Mouse (Mus musculus): ENCODE results near the gene Olfr522. TPM values are rescaled to one million over a fixed set of nuclear protein-coding genes. Genes with fewer than 3 reads are reported as not detected.

Olfr522 gene
- total and polyA plus RNA-seq, 2 experiments from 2014 or later = not detected

DNA sequence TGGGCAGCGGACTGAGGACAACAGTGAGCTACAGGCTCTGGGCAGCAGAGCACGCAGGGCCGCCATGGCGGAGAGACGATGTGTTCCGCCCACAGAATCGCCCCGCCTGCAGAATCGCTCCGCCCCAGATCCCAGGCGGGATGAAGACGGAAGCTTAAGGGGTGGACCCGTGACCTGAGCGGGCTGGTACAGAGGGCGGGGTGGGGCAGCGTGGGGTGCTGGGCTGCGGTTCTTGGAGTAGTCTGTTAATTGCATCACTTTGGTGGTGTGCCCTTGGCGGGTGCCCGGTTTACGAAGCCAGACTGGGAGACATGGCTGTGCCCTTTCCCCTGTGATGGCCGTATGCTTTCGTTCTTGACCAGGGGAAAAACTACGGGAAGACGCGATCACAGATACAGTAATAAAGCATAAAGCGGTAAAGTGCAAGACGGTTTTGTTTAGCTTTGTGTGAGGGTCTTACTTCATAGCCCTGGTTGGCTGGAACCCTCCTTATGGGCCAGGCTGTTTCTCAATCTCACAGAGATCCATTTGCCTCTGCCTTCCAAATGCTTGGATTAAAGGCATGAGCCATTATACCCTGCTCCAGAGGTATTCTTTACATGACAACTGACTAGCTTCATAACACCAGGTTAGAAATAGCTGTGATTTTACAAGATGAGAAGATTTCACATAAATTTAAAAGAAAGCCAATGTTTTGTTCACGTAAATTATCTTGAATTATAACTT, 48.1 kb downstream of the Olfr522 start, which contains the start of gene Echs1:
Echs1 (minus strand) TSS at position 148 of the 726 bp plus-strand sequence.
- ATAC-seq = peak; percentile 96
- Histone ChIP-seq H3K9ac (peak within 1 kb of the TSS; percentile 81), H3K27ac (ENCODE audit: low read depth, low read length) (peak within 1 kb of the TSS; percentile 68), H3K4me2 (ENCODE audit: low read depth) (peak within 1 kb of the TSS; percentile 76), H3K4me1 (ENCODE audit: insufficient read depth) (peaks cover 4% of the 10 kb centered on the region; the same call in 1 of the 2 replicates), H3K4me3 (ENCODE audit: low read depth, low read length) (peak within 1 kb of the TSS; percentile 67), H3K27me3 (ENCODE audit: insufficient read depth, low read length) (no peaks in the 10 kb centered on the region), H3K9me3 (ENCODE audit: low read length) (no peaks in the 10 kb centered on the region), H3K36me3 (ENCODE audit: insufficient read depth) (peaks cover 10% of the 10 kb centered on the region)
- DNase-seq = peak; percentile 81
- WGBS = 4% methylated on average over 28 of the region's 28 CpGs
- TF ChIP-seq CTCF (IDR thresholded peaks at IDR 0.05; ENCODE audit: low read depth) = no peak

DNA sequence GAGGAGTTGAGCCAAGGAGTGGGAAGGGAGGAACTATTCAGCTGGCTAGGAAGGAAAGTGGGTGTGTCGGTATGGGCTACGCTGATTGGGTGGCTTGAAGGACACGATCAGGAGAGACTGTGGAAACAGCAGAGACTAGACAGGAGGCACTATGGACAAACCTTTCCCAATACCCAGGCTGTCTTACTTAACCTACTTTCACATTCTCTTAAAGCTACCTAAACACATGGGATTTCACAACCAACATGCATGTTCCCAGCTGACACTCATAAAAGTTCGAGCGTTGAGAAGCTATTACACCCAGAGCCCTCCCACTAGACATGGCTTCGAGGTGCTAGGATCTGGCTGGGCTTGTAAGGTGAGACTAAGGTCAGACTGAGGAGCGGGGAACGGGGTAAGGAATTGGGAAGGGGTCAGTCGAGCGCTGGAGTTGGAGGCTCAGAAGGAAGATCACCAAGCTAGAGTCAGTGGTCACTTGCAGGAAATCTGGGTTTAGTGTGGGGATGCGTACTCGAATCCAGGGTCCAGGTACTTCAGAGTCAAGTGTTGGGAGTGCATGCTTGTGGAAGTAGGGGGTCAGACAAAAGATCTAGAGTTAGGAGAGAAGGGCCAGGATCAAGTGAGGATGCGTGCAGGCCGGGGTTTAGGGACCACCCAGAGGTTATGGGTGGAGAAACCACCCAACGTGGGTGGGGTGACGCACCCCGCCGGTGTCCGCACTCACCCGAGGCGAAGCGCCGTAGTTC, 48.8 kb downstream of the Olfr522 start, which contains the start of gene Paox:
Paox (plus strand) TSS at position 217 of the 746 bp plus-strand sequence.
- WGBS = 2% methylated on average over 23 of the region's 23 CpGs
- TF ChIP-seq CTCF (IDR thresholded peaks at IDR 0.05; ENCODE audit: low read depth) = peak; percentile 18; the same call in 1 of the 2 replicates
- H3K4me1 ChIP-seq (ENCODE audit: insufficient read depth) = peaks cover 4% of the 10 kb centered on the region; the same call in 1 of the 2 replicates
- no peaks in the 10 kb centered on the region for H3K27me3 ChIP-seq (ENCODE audit: insufficient read depth, low read length)
- no peaks in the 10 kb centered on the region for H3K9me3 ChIP-seq (ENCODE audit: low read length)
- DNase-seq (peak; percentile 71), ATAC-seq (peak; percentile 79)
- H3K27ac ChIP-seq (ENCODE audit: low read depth, low read length) = peak within 1 kb of the TSS; percentile 68
- peak within 1 kb of the TSS; percentile 67 for H3K4me3 ChIP-seq (ENCODE audit: low read depth, low read length)
- peak within 1 kb of the TSS; percentile 81 for H3K9ac ChIP-seq
- H3K36me3 ChIP-seq (ENCODE audit: insufficient read depth) = peaks cover 15% of the 10 kb centered on the region
- peak within 1 kb of the TSS; percentile 76 for H3K4me2 ChIP-seq (ENCODE audit: low read depth)

DNA sequence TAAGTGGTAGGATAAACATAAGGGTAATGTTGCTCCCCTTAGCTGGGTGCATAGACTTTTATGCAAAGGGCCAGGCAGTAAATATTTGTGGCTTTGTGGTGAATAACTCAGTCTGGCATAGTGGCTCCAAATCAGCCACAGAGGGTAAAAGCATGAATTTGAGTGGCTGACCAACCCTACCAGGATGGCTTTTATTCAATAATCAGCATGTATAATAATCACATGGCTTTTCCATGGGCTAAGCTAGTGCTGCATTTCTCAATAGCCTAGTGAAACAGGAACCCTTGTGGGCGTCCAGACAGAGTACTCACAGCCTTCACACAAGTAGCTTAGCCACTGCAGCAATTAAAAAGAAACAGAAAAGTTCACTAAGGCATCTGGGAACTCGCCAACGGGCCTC, 52.6 kb downstream of the Olfr522 start:
- no peak overlapping the region for H3K4me2 ChIP-seq (ENCODE audit: low read depth)
- DNase-seq (no peak), ATAC-seq (no peak)
- H3K27me3 ChIP-seq (ENCODE audit: insufficient read depth, low read length) = no peaks in the 10 kb centered on the region
- no peaks in the 10 kb centered on the region for H3K9me3 ChIP-seq (ENCODE audit: low read length)
- H3K36me3 ChIP-seq (ENCODE audit: insufficient read depth) = peaks cover 49% of the 10 kb centered on the region
- no peak overlapping the region for H3K27ac ChIP-seq (ENCODE audit: low read depth, low read length)
- no peak for TF ChIP-seq CTCF (IDR thresholded peaks at IDR 0.05; ENCODE audit: low read depth)
- peaks cover under 1% of the 10 kb centered on the region; the same call in 1 of the 2 replicates for H3K4me1 ChIP-seq (ENCODE audit: insufficient read depth)
- H3K9ac ChIP-seq = no peak overlapping the region
- 56% methylated on average over 3 of the region's 3 CpGs for WGBS
- no peak overlapping the region for H3K4me3 ChIP-seq (ENCODE audit: low read depth, low read length)

Other genes starting within 250 kb of the Olfr522 start
- not detected in 2 replicates for gene Utf1, start 221.0 kb downstream of the Olfr522 start, total RNA-seq (2014; rRNA removed)
- not detected in 2 replicates for gene Utf1, start 221.0 kb downstream of the Olfr522 start, polyA plus RNA-seq (2015; fragmentation: Nextera tagmentation; extraction: Ambion mirVana)
- gene 6430531B16Rik, start 186.0 kb downstream of the Olfr522 start, total RNA-seq (2014; rRNA removed) = 1.6 and 2.7 TPM in 2 replicates
- gene 6430531B16Rik, start 186.0 kb downstream of the Olfr522 start, polyA plus RNA-seq (2015; fragmentation: Nextera tagmentation; extraction: Ambion mirVana) = 1.3 and 2.0 TPM in 2 replicates
- gene Adam8, start 172.2 kb downstream of the Olfr522 start, total RNA-seq (2014; rRNA removed) = 2.6 and 3.4 TPM in 2 replicates
- gene Adam8, start 172.2 kb downstream of the Olfr522 start, polyA plus RNA-seq (2015; fragmentation: Nextera tagmentation; extraction: Ambion mirVana) = 0.47 TPM in 2 replicates
- 49.8 and 56.1 TPM in 2 replicates for gene Zfp511, start 128.4 kb downstream of the Olfr522 start, total RNA-seq (2014; rRNA removed)
- 66.1 and 74.3 TPM in 2 replicates for gene Zfp511, start 128.4 kb downstream of the Olfr522 start, polyA plus RNA-seq (2015; fragmentation: Nextera tagmentation; extraction: Ambion mirVana)
- 67.3 and 79.8 TPM in 2 replicates for gene Tubgcp2, start 128.1 kb downstream of the Olfr522 start, total RNA-seq (2014; rRNA removed)
- 57.8 and 68.1 TPM in 2 replicates for gene Tubgcp2, start 128.1 kb downstream of the Olfr522 start, polyA plus RNA-seq (2015; fragmentation: Nextera tagmentation; extraction: Ambion mirVana)
- 0.48 and 1.2 TPM in 2 replicates for gene Msx3, start 115.7 kb downstream of the Olfr522 start, total RNA-seq (2014; rRNA removed)
- 0.53 and 1.5 TPM in 2 replicates for gene Msx3, start 115.7 kb downstream of the Olfr522 start, polyA plus RNA-seq (2015; fragmentation: Nextera tagmentation; extraction: Ambion mirVana)
- gene Caly, start 82.2 kb downstream of the Olfr522 start, total RNA-seq (2014; rRNA removed) = 259 and 284 TPM in 2 replicates
- gene Caly, start 82.2 kb downstream of the Olfr522 start, polyA plus RNA-seq (2015; fragmentation: Nextera tagmentation; extraction: Ambion mirVana) = 348 and 396 TPM in 2 replicates
- not detected in 2 replicates for gene Prap1, start 71.4 kb downstream of the Olfr522 start, total RNA-seq (2014; rRNA removed)
- not detected in 2 replicates for gene Prap1, start 71.4 kb downstream of the Olfr522 start, polyA plus RNA-seq (2015; fragmentation: Nextera tagmentation; extraction: Ambion mirVana)
- gene Fuom, start 62.3 kb downstream of the Olfr522 start, total RNA-seq (2014; rRNA removed) = 15.7 and 23.0 TPM in 2 replicates
- 26.9 and 28.4 TPM in 2 replicates for gene Fuom, start 62.3 kb downstream of the Olfr522 start, polyA plus RNA-seq (2015; fragmentation: Nextera tagmentation; extraction: Ambion mirVana)
- 8.8 and 10.5 TPM in 2 replicates for gene Paox, start 49.0 kb downstream of the Olfr522 start, total RNA-seq (2014; rRNA removed)
- 6.0 and 7.5 TPM in 2 replicates for gene Paox, start 49.0 kb downstream of the Olfr522 start, polyA plus RNA-seq (2015; fragmentation: Nextera tagmentation; extraction: Ambion mirVana)
- gene Echs1, start 48.3 kb downstream of the Olfr522 start, total RNA-seq (2014; rRNA removed) = 84.0 and 103 TPM in 2 replicates
- 113 and 116 TPM in 2 replicates for gene Echs1, start 48.3 kb downstream of the Olfr522 start, polyA plus RNA-seq (2015; fragmentation: Nextera tagmentation; extraction: Ambion mirVana)
- 14.2 and 15.0 TPM in 2 replicates for gene Mtg1, start 27.2 kb downstream of the Olfr522 start, total RNA-seq (2014; rRNA removed)
- gene Mtg1, start 27.2 kb downstream of the Olfr522 start, polyA plus RNA-seq (2015; fragmentation: Nextera tagmentation; extraction: Ambion mirVana) = 33.7 and 35.8 TPM in 2 replicates
- 64.0 and 74.4 TPM in 2 replicates for gene Sprn, start 9.9 kb downstream of the Olfr522 start, total RNA-seq (2014; rRNA removed)
- 32.6 and 43.5 TPM in 2 replicates for gene Sprn, start 9.9 kb downstream of the Olfr522 start, polyA plus RNA-seq (2015; fragmentation: Nextera tagmentation; extraction: Ambion mirVana)
- gene Olfr523, start 8.5 kb upstream of the Olfr522 start, total RNA-seq (2014; rRNA removed) = not detected in 2 replicates
- gene Olfr523, start 8.5 kb upstream of the Olfr522 start, polyA plus RNA-seq (2015; fragmentation: Nextera tagmentation; extraction: Ambion mirVana) = not detected in 2 replicates
- not detected in 2 replicates for gene Olfr524, start 41.2 kb upstream of the Olfr522 start, total RNA-seq (2014; rRNA removed)
- not detected in 2 replicates for gene Olfr524, start 41.2 kb upstream of the Olfr522 start, polyA plus RNA-seq (2015; fragmentation: Nextera tagmentation; extraction: Ambion mirVana)
- gene Cd163l1, start 53.5 kb upstream of the Olfr522 start, total RNA-seq (2014; rRNA removed) = 0.08 TPM in 1 of 2 replicates, not detected in the other
- not detected in 2 replicates for gene Cd163l1, start 53.5 kb upstream of the Olfr522 start, polyA plus RNA-seq (2015; fragmentation: Nextera tagmentation; extraction: Ambion mirVana)
- gene 5830411N06Rik, start 82.5 kb upstream of the Olfr522 start, total RNA-seq (2014; rRNA removed) = not detected in 2 replicates
- gene 5830411N06Rik, start 82.5 kb upstream of the Olfr522 start, polyA plus RNA-seq (2015; fragmentation: Nextera tagmentation; extraction: Ambion mirVana) = not detected in 2 replicates
- not detected in 2 replicates for gene Olfr525, start 156.1 kb upstream of the Olfr522 start, total RNA-seq (2014; rRNA removed)
- gene Olfr525, start 156.1 kb upstream of the Olfr522 start, polyA plus RNA-seq (2015; fragmentation: Nextera tagmentation; extraction: Ambion mirVana) = not detected in 2 replicates
- not detected in 2 replicates for gene Olfr527, start 169.3 kb upstream of the Olfr522 start, total RNA-seq (2014; rRNA removed)
- not detected in 2 replicates for gene Olfr527, start 169.3 kb upstream of the Olfr522 start, polyA plus RNA-seq (2015; fragmentation: Nextera tagmentation; extraction: Ambion mirVana)
- not detected in 2 replicates for gene Olfr60, start 196.9 kb upstream of the Olfr522 start, total RNA-seq (2014; rRNA removed)
- gene Olfr60, start 196.9 kb upstream of the Olfr522 start, polyA plus RNA-seq (2015; fragmentation: Nextera tagmentation; extraction: Ambion mirVana) = not detected in 2 replicates
- gene Olfr530, start 211.6 kb upstream of the Olfr522 start, total RNA-seq (2014; rRNA removed) = not detected in 2 replicates
- not detected in 2 replicates for gene Olfr530, start 211.6 kb upstream of the Olfr522 start, polyA plus RNA-seq (2015; fragmentation: Nextera tagmentation; extraction: Ambion mirVana)
- gene Olfr531, start 238.2 kb upstream of the Olfr522 start, total RNA-seq (2014; rRNA removed) = not detected in 2 replicates
- not detected in 2 replicates for gene Olfr531, start 238.2 kb upstream of the Olfr522 start, polyA plus RNA-seq (2015; fragmentation: Nextera tagmentation; extraction: Ambion mirVana)